Mouse (Mus musculus) liver, embryonic 14.5 days (tissue): ENCODE results near the gene Phkg2. TPM values are rescaled to one million over a fixed set of nuclear protein-coding genes. Genes with fewer than 3 reads are reported as not detected.

Source experiments
- ATAC-seq: fragments of 200-750 bp; cut with Nextera tagmentation; 2 replicates; pipeline ENCODE4 v1.8.0; 2017; ENCODE audit warnings: moderate number of reproducible peaks, mild to moderate bottlenecking, moderate library complexity; ENCODE audit not compliant: insufficient read depth
- DNase-seq, 3 experiments: peaks; one replicate each; pipeline ENCODE4 v3.0.0-alpha.2; 2012 to 2013; ENCODE audit warnings: low read depth in 3 of 3, low spot score in 3 of 3
- H3K27ac ChIP-seq: fragments of 300-500 bp; sonication (generic); 2 replicates; pipeline ENCODE4 v1.5.1; 2014; ENCODE audit warnings: moderate library complexity, mild to moderate bottlenecking, control low read depth, inconsistent platforms
- H3K27me3 ChIP-seq: fragments of 300-500 bp; sonication (generic); 2 replicates; pipeline ENCODE4 v1.6.1; 2014; ENCODE audit warnings: mild to moderate bottlenecking, low read length, moderate library complexity; ENCODE audit not compliant: control insufficient read depth, insufficient read depth
- H3K36me3 ChIP-seq: fragments of 300-500 bp; sonication (generic); replicated peaks from 2 replicates; pipeline ENCODE4 v1.6.1; 2014; ENCODE audit warnings: low read depth; ENCODE audit not compliant: control insufficient read depth, insufficient read depth
- H3K4me1 ChIP-seq, 2 experiments: fragments of 200-500 bp in 1 of 2; fragments of 300-500 bp in 1 of 2; sonication (generic) in 1 of 2; replicated peaks; 2 replicates each; pipeline ENCODE4 v1.6.1; 2012 to 2014; ENCODE audit warnings: antibody characterized with exemption in 1 of 2, inconsistent platforms in 1 of 2, low read length in 1 of 2; ENCODE audit not compliant: control insufficient read depth in 2 of 2, insufficient read depth in 2 of 2
- H3K4me2 ChIP-seq: fragments of 300-500 bp; sonication (generic); 2 replicates; pipeline ENCODE4 v1.6.1; 2014; ENCODE audit warnings: low read depth, mild to moderate bottlenecking, control low read depth, moderate library complexity
- H3K4me3 ChIP-seq, 2 experiments: fragments of 200-500 bp in 1 of 2; fragments of 300-500 bp in 1 of 2; sonication (generic) in 1 of 2; 2 replicates each; pipeline ENCODE4 v1.5.1; 2012 to 2014; ENCODE audit warnings: low read depth in 2 of 2, low read length in 2 of 2, mild to moderate bottlenecking in 2 of 2, control low read depth in 1 of 2, inconsistent platforms in 1 of 2, moderate library complexity in 1 of 2; ENCODE audit not compliant: insufficient read depth in 1 of 2
- H3K9ac ChIP-seq: fragments of 300-500 bp; sonication (generic); replicated peaks from 2 replicates; pipeline ENCODE4 v1.6.1; 2014; ENCODE audit warnings: mild to moderate bottlenecking, control low read depth, moderate library complexity
- H3K9me3 ChIP-seq: fragments of 300-500 bp; sonication (generic); 2 replicates; pipeline ENCODE4 v1.6.1; 2016; ENCODE audit warnings: low read length, mixed read lengths; ENCODE audit not compliant: control insufficient read depth
- CTCF ChIP-seq: IDR thresholded peaks from 2 replicates; pipeline ENCODE4 v1.5.1; 2016; ENCODE audit warnings: antibody characterized with exemption, low read depth, control low read depth
- EP300 ChIP-seq: IDR thresholded peaks from 2 replicates; pipeline ENCODE4 v1.6.1; 2016; ENCODE audit warnings: antibody characterized with exemption, low read depth
- WGBS: fragments of 180-500 bp; shearing (Covaris S2); extraction: QIAGEN DNeasy Blood & Tissue Kit; methylation state at CpG from one replicate; pipeline ENCODE4 v1.1.7; 2014; ENCODE audit not compliant: insufficient replicate concordance; 5-methylcytosine and 5-hydroxymethylcytosine counted together
- polyA plus RNA-seq, 2 experiments: library from polyadenylated mRNA; depleted of rRNA in 1 of 2; stranded (reverse) in 1 of 2; unstranded in 1 of 2; fragments of >200 nt; fragmentation: Nextera tagmentation in 1 of 2; extraction: Ambion mirVana in 1 of 2; gene quantifications; 2 replicates each; pipeline versions ENCODE4 v1.2.1 to v1.2.3; 2012 to 2014

The Phkg2 gene
- polyA plus RNA-seq, 2 experiments, result 18.5 to 27.3 TPM

DNA sequence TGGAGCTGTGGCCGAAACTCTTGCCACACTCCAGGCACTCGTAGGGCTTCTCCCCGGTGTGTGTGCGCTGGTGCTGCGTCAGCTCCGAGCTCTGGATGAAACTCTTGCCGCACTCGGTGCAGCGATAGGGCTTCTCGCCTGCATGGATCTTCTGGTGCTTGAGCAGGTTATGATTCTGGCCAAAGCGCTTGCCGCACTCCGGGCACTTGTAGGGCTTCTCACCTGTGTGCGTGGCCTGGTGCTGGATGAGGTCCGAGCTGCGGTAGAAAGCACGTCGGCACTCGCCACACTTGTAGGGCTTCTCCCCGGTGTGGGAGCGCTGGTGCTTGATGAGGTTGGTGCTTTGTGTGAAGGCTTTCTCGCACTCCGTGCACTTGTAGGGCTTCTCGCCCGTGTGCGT is 38.4 kb downstream of the Phkg2 start:
- no peaks in the 10 kb centered on the region; the same call in 1 of the 2 replicates for H3K36me3 ChIP-seq
- no peak for ATAC-seq
- H3K27ac ChIP-seq, result no peak overlapping the region
- H3K9ac ChIP-seq, result no peak overlapping the region
- H3K4me1 ChIP-seq, result peaks cover 0 to 6% of the 10 kb centered on the region in 2 experiments; a peak in 1 of 4 replicates
- H3K4me2 ChIP-seq, result no peak overlapping the region
- 93% methylated on average over 26 of the region's 26 CpGs for WGBS
- H3K4me3 ChIP-seq, result no peak overlapping the region
- no peak for TF ChIP-seq EP300
- no peak for TF ChIP-seq CTCF
- no peak for DNase-seq
- no peaks in the 10 kb centered on the region for H3K9me3 ChIP-seq
- H3K27me3 ChIP-seq, result no peaks in the 10 kb centered on the region

DNA sequence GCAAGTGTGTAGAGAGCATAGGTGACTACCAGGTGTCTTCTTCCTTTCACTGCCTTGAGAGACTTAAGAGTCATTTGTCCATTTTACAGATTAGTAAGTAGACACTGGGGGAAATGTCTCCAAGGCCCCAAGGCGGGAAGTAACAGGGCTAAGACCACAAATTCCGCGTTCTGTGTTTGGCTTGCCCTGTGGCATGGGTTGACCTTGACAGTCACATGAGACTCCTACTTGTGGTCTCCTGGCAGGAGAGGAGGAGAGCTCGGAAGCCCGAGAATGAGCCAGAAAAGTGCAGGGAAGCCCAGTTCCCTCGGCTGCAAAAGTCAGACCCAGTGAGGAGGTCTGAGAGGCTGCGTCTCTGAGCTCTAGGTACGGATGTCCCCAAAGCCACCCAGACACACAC is 40.4 kb downstream of the Phkg2 start:
- 78% methylated on average over 8 of the region's 8 CpGs for WGBS

GRCm38 (mm10) chr7:127614091-127614490 is 41.0 kb downstream of the Phkg2 start:
- Histone ChIP-seq H3K4me1 (peaks cover 0 to 6% of the 10 kb centered on the region in 2 experiments; a peak in 1 of 4 replicates), H3K4me3 (peak overlapping the region; percentile 68 to 87), H3K9me3 (no peaks in the 10 kb centered on the region), H3K27me3 (no peaks in the 10 kb centered on the region), H3K36me3 (no peaks in the 10 kb centered on the region; the same call in 1 of the 2 replicates), H3K9ac (peak overlapping the region; percentile 84), H3K27ac (no peak overlapping the region), H3K4me2 (peak overlapping the region; percentile 94)
- TF ChIP-seq CTCF (no peak), EP300 (no peak)
- WGBS, result 32% methylated on average over 8 of the region's 8 CpGs
- ATAC-seq (peak; percentile 9; the same call in 1 of the 2 replicates), DNase-seq (no peak)

More for the DNA sequence above, 40.4 kb downstream of the Phkg2 start:
- peaks cover 0 to 6% of the 10 kb centered on the region in 2 experiments; a peak in 1 of 4 replicates for H3K4me1 ChIP-seq
- no peaks in the 10 kb centered on the region; the same call in 1 of the 2 replicates for H3K36me3 ChIP-seq
- DNase-seq (no peak), ATAC-seq (no peak)
- TF ChIP-seq CTCF (no peak), EP300 (no peak)
- no peak overlapping the region for H3K4me3 ChIP-seq
- H3K9me3 ChIP-seq, result no peaks in the 10 kb centered on the region
- no peak overlapping the region for H3K4me2 ChIP-seq
- H3K9ac ChIP-seq, result no peak overlapping the region
- H3K27me3 ChIP-seq, result no peaks in the 10 kb centered on the region
- no peak overlapping the region for H3K27ac ChIP-seq

DNA sequence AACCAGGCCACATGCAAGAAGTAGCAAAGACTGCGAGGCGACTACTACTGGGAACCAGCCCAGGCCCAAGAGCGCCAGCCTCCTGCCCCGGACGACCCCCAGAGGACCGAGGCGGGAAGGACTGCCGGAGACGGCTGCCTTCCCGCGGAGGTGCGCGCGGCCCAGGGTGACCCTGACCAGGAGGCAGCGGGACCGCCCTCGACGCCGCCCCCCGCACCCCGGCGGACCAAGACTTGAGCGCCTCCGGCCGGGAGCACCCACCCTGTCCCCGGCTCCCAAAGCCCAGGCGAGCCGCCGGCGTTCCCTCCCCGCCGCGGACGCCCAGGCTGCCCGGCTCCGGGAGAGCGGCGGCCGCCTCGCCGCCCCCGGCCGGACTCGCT is 41.4 kb downstream of the Phkg2 start:
- Histone ChIP-seq H3K9me3 (no peaks in the 10 kb centered on the region), H3K4me3 (peak overlapping the region; percentile 68 to 87), H3K27ac (peak overlapping the region; percentile 12; the same call in 1 of the 2 replicates), H3K36me3 (no peaks in the 10 kb centered on the region; the same call in 1 of the 2 replicates), H3K27me3 (no peaks in the 10 kb centered on the region), H3K9ac (peak overlapping the region; percentile 84), H3K4me1 (peaks cover 0 to 6% of the 10 kb centered on the region in 2 experiments; a peak in 1 of 4 replicates), H3K4me2 (peak overlapping the region; percentile 94)
- TF ChIP-seq CTCF (no peak), EP300 (no peak)
- under 1% methylated on average over 42 of the region's 44 CpGs for WGBS
- ATAC-seq (peak; percentile 68), DNase-seq (no peak)

GRCm38 (mm10) chr7:127614891-127615843 is 42.0 kb downstream of the Phkg2 start, which contains the start of gene Zfp629:
TSS of gene Zfp629 (minus strand) at chr7:127615797.
- DNase-seq, result peak in 2 of 3 experiments; percentile 28 to 38
- Histone ChIP-seq H3K9ac (peak within 1 kb of the TSS; percentile 84), H3K27me3 (no peaks in the 10 kb centered on the region), H3K36me3 (no peaks in the 10 kb centered on the region; the same call in 1 of the 2 replicates), H3K9me3 (no peaks in the 10 kb centered on the region), H3K4me2 (peak within 1 kb of the TSS; percentile 94), H3K4me3 (peak within 1 kb of the TSS; percentile 68 to 87), H3K27ac (peak within 1 kb of the TSS; percentile 12; the same call in 1 of the 2 replicates), H3K4me1 (peaks cover 0 to 6% of the 10 kb centered on the region in 2 experiments; a peak in 1 of 4 replicates)
- 1% methylated on average over 50 of the region's 50 CpGs for WGBS
- TF ChIP-seq EP300, result no peak
- TF ChIP-seq CTCF, result no peak
- peak; percentile 72 for ATAC-seq
